Mouse (Mus musculus) heart, embryonic 12.5 days (tissue): ENCODE data around the gene Hhat. TPM values are rescaled to one million over a fixed set of nuclear protein-coding genes. Genes with fewer than 3 reads are reported as not detected.

Experiments used
- ATAC-seq: fragments of 200-750 bp; cut with Nextera tagmentation; 2 replicates; pipeline ENCODE4 v1.8.0; 2017; ENCODE audit warnings: moderate TSS enrichment, moderate library complexity; ENCODE audit not compliant: insufficient number of reproducible peaks, low FRiP score
- H3K27ac ChIP-seq: fragments of 300-500 bp; sonication (generic); 2 replicates; pipeline ENCODE4 v1.5.1; 2016; ENCODE audit warnings: mild to moderate bottlenecking, moderate library complexity; ENCODE audit not compliant: poor library complexity, severe bottlenecking
- H3K27me3 ChIP-seq: fragments of 300-500 bp; sonication (generic); replicated peaks from 2 replicates; pipeline ENCODE4 v1.6.1; 2016; ENCODE audit warnings: mild to moderate bottlenecking, moderate library complexity
- H3K36me3 ChIP-seq: fragments of 300-500 bp; sonication (generic); 2 replicates; pipeline ENCODE4 v1.6.1; 2016; ENCODE audit warnings: mild to moderate bottlenecking, moderate library complexity
- H3K4me1 ChIP-seq: fragments of 300-500 bp; sonication (generic); replicated peaks from 2 replicates; pipeline ENCODE4 v1.6.1; 2016; ENCODE audit warnings: mild to moderate bottlenecking
- H3K4me2 ChIP-seq: fragments of 300-500 bp; sonication (generic); 2 replicates; pipeline ENCODE4 v1.6.1; 2016; ENCODE audit warnings: mild to moderate bottlenecking, moderate library complexity
- H3K4me3 ChIP-seq: fragments of 300-500 bp; sonication (generic); 2 replicates; pipeline ENCODE4 v1.5.1; 2016; ENCODE audit warnings: mild to moderate bottlenecking
- H3K9ac ChIP-seq: fragments of 300-500 bp; sonication (generic); 2 replicates; pipeline ENCODE4 v1.6.1; 2016; ENCODE audit warnings: mild to moderate bottlenecking, moderate library complexity
- H3K9me3 ChIP-seq: fragments of 300-500 bp; sonication (generic); replicated peaks from 2 replicates; pipeline ENCODE4 v1.6.1; 2016; ENCODE audit warnings: mild to moderate bottlenecking, moderate library complexity
- WGBS: fragments of 180-500 bp; shearing (Covaris S2); methylation state at CpG from one replicate; pipeline ENCODE4 v1.1.7; 2016; 5-methylcytosine and 5-hydroxymethylcytosine counted together
- polyA plus RNA-seq: library from polyadenylated mRNA; unstranded; fragments of >200 nt; fragmentation: Nextera tagmentation; extraction: Ambion mirVana; gene quantifications from 2 replicates; pipeline ENCODE4 v1.2.1, GENCODE M21; 2016

Hhat gene
- polyA plus RNA-seq, 1 experiment from 2014 or later: 6.7 TPM

GRCm38 (mm10) chr1:192457526-192458206, 313.4 kb downstream of the Hhat start:
- WGBS: 70% methylated on average over 6 of the region's 6 CpGs
- H3K4me3 ChIP-seq: no peak overlapping the region
- H3K9me3 ChIP-seq: no peaks in the 10 kb centered on the region
- H3K4me1 ChIP-seq: peaks cover 4% of the 10 kb centered on the region; the same call in 1 of the 2 replicates
- no peak overlapping the region for H3K9ac ChIP-seq
- no peaks in the 10 kb centered on the region for H3K27me3 ChIP-seq
- no peak overlapping the region for H3K4me2 ChIP-seq
- no peaks in the 10 kb centered on the region for H3K36me3 ChIP-seq
- H3K27ac ChIP-seq: no peak overlapping the region
- no peak for ATAC-seq

GRCm38 (mm10) chr1:192457037-192457436, 314.0 kb downstream of the Hhat start:
- Histone ChIP-seq H3K4me2 (no peak overlapping the region), H3K36me3 (no peaks in the 10 kb centered on the region), H3K4me3 (no peak overlapping the region), H3K27me3 (no peaks in the 10 kb centered on the region), H3K4me1 (peaks cover 4% of the 10 kb centered on the region; the same call in 1 of the 2 replicates), H3K9me3 (no peaks in the 10 kb centered on the region), H3K27ac (no peak overlapping the region), H3K9ac (no peak overlapping the region)
- no peak for ATAC-seq
- WGBS: 32% methylated on average over 3 of the region's 3 CpGs

- H3K27ac ChIP-seq: no peak overlapping the region
- 54% methylated on average over 4 of the region's 4 CpGs for WGBS
- H3K36me3 ChIP-seq: no peaks in the 10 kb centered on the region
- no peak overlapping the region for H3K4me3 ChIP-seq
- H3K9me3 ChIP-seq: no peaks in the 10 kb centered on the region
- ATAC-seq: no peak
- no peak overlapping the region for H3K4me2 ChIP-seq
- H3K4me1 ChIP-seq: peaks cover 4% of the 10 kb centered on the region; the same call in 1 of the 2 replicates
- 0 out of 2 replicates have a peak, but pooled peaks cover 5% of the 10 kb centered on the region for H3K27me3 ChIP-seq
- no peak overlapping the region for H3K9ac ChIP-seq
These were observed 316.0 kb downstream of the Hhat start for GRCm38 (mm10) chr1:192454981-192455380.

GRCm38 (mm10) chr1:192454501-192454900, 316.5 kb downstream of the Hhat start:
- 53% methylated on average over 1 of the region's 1 CpGs for WGBS
- no peaks in the 10 kb centered on the region for H3K36me3 ChIP-seq
- ATAC-seq: no peak

GRCm38 (mm10) chr1:192451722-192452121, 319.3 kb downstream of the Hhat start:
- H3K9ac ChIP-seq: no peak overlapping the region
- H3K27ac ChIP-seq: no peak overlapping the region
- H3K36me3 ChIP-seq: no peaks in the 10 kb centered on the region
- H3K4me1 ChIP-seq: 0 out of 2 replicates have a peak, but pooled peaks cover 4% of the 10 kb centered on the region
- 0 out of 2 replicates have a peak, but pooled peaks cover 13% of the 10 kb centered on the region for H3K27me3 ChIP-seq
- no peak overlapping the region for H3K4me2 ChIP-seq
- 54% methylated on average over 4 of the region's 4 CpGs for WGBS
- no peak for ATAC-seq
- no peak overlapping the region for H3K4me3 ChIP-seq
- no peaks in the 10 kb centered on the region for H3K9me3 ChIP-seq

More at GRCm38 (mm10) chr1:192454501-192454900, 316.5 kb downstream of the Hhat start:
- no peak overlapping the region for H3K4me3 ChIP-seq
- no peak overlapping the region for H3K4me2 ChIP-seq
- no peaks in the 10 kb centered on the region for H3K9me3 ChIP-seq
- H3K4me1 ChIP-seq: peaks cover 4% of the 10 kb centered on the region; the same call in 1 of the 2 replicates
- 0 out of 2 replicates have a peak, but pooled peaks cover 5% of the 10 kb centered on the region for H3K27me3 ChIP-seq
- no peak overlapping the region for H3K27ac ChIP-seq
- H3K9ac ChIP-seq: no peak overlapping the region

GRCm38 (mm10) chr1:192450425-192450824, 320.6 kb downstream of the Hhat start:
- no peaks in the 10 kb centered on the region for H3K9me3 ChIP-seq
- H3K9ac ChIP-seq: no peak overlapping the region
- 0 out of 2 replicates have a peak, but pooled peaks cover 4% of the 10 kb centered on the region for H3K4me1 ChIP-seq
- H3K4me2 ChIP-seq: no peak overlapping the region
- no peak for ATAC-seq
- H3K4me3 ChIP-seq: no peak overlapping the region
- H3K27ac ChIP-seq: no peak overlapping the region
- H3K36me3 ChIP-seq: no peaks in the 10 kb centered on the region
- 0 out of 2 replicates have a peak, but pooled peaks cover 13% of the 10 kb centered on the region for H3K27me3 ChIP-seq

GRCm38 (mm10) chr1:192449572-192450351, 321.3 kb downstream of the Hhat start:
- H3K4me3 ChIP-seq: no peak overlapping the region
- no peak overlapping the region for H3K9ac ChIP-seq
- WGBS: 57% methylated on average over 4 of the region's 4 CpGs
- H3K27ac ChIP-seq: no peak overlapping the region
- no peak overlapping the region for H3K4me2 ChIP-seq
- H3K9me3 ChIP-seq: no peaks in the 10 kb centered on the region
- peaks cover 4% of the 10 kb centered on the region; the same call in 1 of the 2 replicates for H3K4me1 ChIP-seq
- H3K27me3 ChIP-seq: 0 out of 2 replicates have a peak, but pooled peaks cover 15% of the 10 kb centered on the region
- no peaks in the 10 kb centered on the region for H3K36me3 ChIP-seq
- ATAC-seq: no peak

GRCm38 (mm10) chr1:192448512-192448911, 322.5 kb downstream of the Hhat start:
- Histone ChIP-seq H3K4me1 (peaks cover 7% of the 10 kb centered on the region; the same call in 1 of the 2 replicates), H3K36me3 (no peaks in the 10 kb centered on the region), H3K4me2 (no peak overlapping the region), H3K27me3 (0 out of 2 replicates have a peak, but pooled peaks cover 18% of the 10 kb centered on the region), H3K9ac (no peak overlapping the region), H3K9me3 (no peaks in the 10 kb centered on the region), H3K4me3 (no peak overlapping the region), H3K27ac (no peak overlapping the region)
- 70% methylated on average over 1 of the region's 1 CpGs for WGBS
- ATAC-seq: no peak

GRCm38 (mm10) chr1:192447666-192448065, 323.4 kb downstream of the Hhat start:
- Histone ChIP-seq H3K9me3 (no peaks in the 10 kb centered on the region), H3K4me2 (no peak overlapping the region), H3K36me3 (no peaks in the 10 kb centered on the region), H3K4me1 (peaks cover 7% of the 10 kb centered on the region; the same call in 1 of the 2 replicates), H3K4me3 (no peak overlapping the region), H3K9ac (no peak overlapping the region), H3K27ac (no peak overlapping the region), H3K27me3 (0 out of 2 replicates have a peak, but pooled peaks cover 27% of the 10 kb centered on the region)
- no peak for ATAC-seq
- 64% methylated on average over 2 of the region's 2 CpGs for WGBS
